Mouse (Mus musculus) adrenal gland, postnatal 36 days (tissue): Measurements from ENCODE around the gene Foxn2. TPM values are rescaled to one million over a fixed set of nuclear protein-coding genes. Genes with fewer than 3 reads are reported as not detected.
A peak's percentile ranks its signal among the peaks of the same experiment; 100 is the strongest.

Source experiments
- DNase-seq, 2 experiments: peaks; one replicate each; pipeline ENCODE4 v3.0.0; 2021; ENCODE audit warnings: mixed read lengths in 1 of 2
- total RNA-seq, 2 experiments: library from RNA; stranded (reverse); gene quantifications; 2 replicates each; pipeline ENCODE4 v1.2.3; 2021

The Foxn2 gene
- total RNA-seq, 2 experiments from 2014 or later: 20.7 to 25.4 TPM

- no peak for DNase-seq
Observed at GRCm38 (mm10) chr17:88493551-88493950, 53.0 kb downstream of the Foxn2 start.

GRCm38 (mm10) chr17:88494121-88494771 is 53.7 kb downstream of the Foxn2 start:
- no peak for DNase-seq

- no peak for DNase-seq
Observed at GRCm38 (mm10) chr17:88494772-88495132, 54.2 kb downstream of the Foxn2 start.

- no peak for DNase-seq
Observed at GRCm38 (mm10) chr17:88498090-88498682, 57.7 kb downstream of the Foxn2 start.

GRCm38 (mm10) chr17:88504056-88504455 is 63.5 kb downstream of the Foxn2 start:
- no peak for DNase-seq

- DNase-seq: no peak
Observed at GRCm38 (mm10) chr17:88505275-88505723, 64.8 kb downstream of the Foxn2 start.

- DNase-seq: no peak
Observed at GRCm38 (mm10) chr17:88505941-88506340, 65.4 kb downstream of the Foxn2 start.

GRCm38 (mm10) chr17:88507376-88507775 is 66.9 kb downstream of the Foxn2 start:
- peak in 1 of 2 experiments; percentile 9 for DNase-seq

GRCm38 (mm10) chr17:88508846-88509508 is 68.5 kb downstream of the Foxn2 start:
- peak; percentile 91 for DNase-seq

- DNase-seq: no peak
Observed at GRCm38 (mm10) chr17:88509999-88510398, 69.5 kb downstream of the Foxn2 start.

- DNase-seq: peak; percentile 89 to 91
Observed at GRCm38 (mm10) chr17:88511095-88511551, 70.6 kb downstream of the Foxn2 start.

GRCm38 (mm10) chr17:88516477-88516876 is 76.0 kb downstream of the Foxn2 start:
- no peak for DNase-seq

- peak in 1 of 2 experiments; percentile 40 for DNase-seq
Observed at GRCm38 (mm10) chr17:88527781-88528180, 87.3 kb downstream of the Foxn2 start.

- DNase-seq: peak; percentile 99
Observed at GRCm38 (mm10) chr17:88529519-88530235, 89.2 kb downstream of the Foxn2 start, which contains the start of gene Ppp1r21. TSS of gene Ppp1r21 (plus strand) at chr17:88530118.

GRCm38 (mm10) chr17:88530236-88530619 is 89.7 kb downstream of the Foxn2 start:
- no peak for DNase-seq

GRCm38 (mm10) chr17:88530667-88531066 is 90.2 kb downstream of the Foxn2 start:
- no peak for DNase-seq

GRCm38 (mm10) chr17:88531176-88531575 is 90.7 kb downstream of the Foxn2 start:
- DNase-seq: no peak

GRCm38 (mm10) chr17:88537842-88538430 is 97.4 kb downstream of the Foxn2 start:
- no peak for DNase-seq
